Mouse (Mus musculus) c-Kit-positive CD71-positive TER-119-positive erythroid progenitor cells, embryonic 14.5 days (primary cell): ENCODE results near the gene Hsp90ab1.

Experiments used
- DNase-seq: peaks from one replicate; pipeline ENCODE4 v3.0.0-alpha.2; 2013; ENCODE audit warnings: low spot score

The Hsp90ab1 gene

GRCm38 (mm10) chr17:45542705-45543104 lies 30.4 kb downstream of the Hsp90ab1 start:
- DNase-seq = no peak

GRCm38 (mm10) chr17:45542129-45542528 lies 30.9 kb downstream of the Hsp90ab1 start:
- DNase-seq = no peak

GRCm38 (mm10) chr17:45539664-45540063 lies 33.4 kb downstream of the Hsp90ab1 start:
- DNase-seq = no peak

- DNase-seq = no peak
These were observed 34.7 kb downstream of the Hsp90ab1 start for GRCm38 (mm10) chr17:45538394-45538793.

GRCm38 (mm10) chr17:45536264-45536663 lies 36.8 kb downstream of the Hsp90ab1 start:
- DNase-seq = no peak

GRCm38 (mm10) chr17:45532896-45533295 lies 40.2 kb downstream of the Hsp90ab1 start:
- no peak for DNase-seq

GRCm38 (mm10) chr17:45530346-45530782 lies 42.7 kb downstream of the Hsp90ab1 start:
- no peak for DNase-seq

- no peak for DNase-seq
These were observed 46.5 kb downstream of the Hsp90ab1 start for GRCm38 (mm10) chr17:45526571-45526970.

GRCm38 (mm10) chr17:45524961-45525360 lies 48.1 kb downstream of the Hsp90ab1 start:
- DNase-seq = no peak

GRCm38 (mm10) chr17:45523263-45523662 lies 49.8 kb downstream of the Hsp90ab1 start, which contains the start of gene Tcte1:
Gene Tcte1 (plus strand): TSS chr17:45523434.
- no peak for DNase-seq

GRCm38 (mm10) chr17:45520136-45520535 lies 52.9 kb downstream of the Hsp90ab1 start:
- DNase-seq = no peak

- DNase-seq = no peak
These were observed 54.1 kb downstream of the Hsp90ab1 start for GRCm38 (mm10) chr17:45518766-45519475.
